Mouse (Mus musculus): ENCODE results near the gene Gm10577. TPM values are rescaled to one million over a fixed set of nuclear protein-coding genes. Genes with fewer than 3 reads are reported as not detected.

Gene Gm10577
- not detected in 2 replicates for polyA plus RNA-seq (2012; rRNA removed)

DNA sequence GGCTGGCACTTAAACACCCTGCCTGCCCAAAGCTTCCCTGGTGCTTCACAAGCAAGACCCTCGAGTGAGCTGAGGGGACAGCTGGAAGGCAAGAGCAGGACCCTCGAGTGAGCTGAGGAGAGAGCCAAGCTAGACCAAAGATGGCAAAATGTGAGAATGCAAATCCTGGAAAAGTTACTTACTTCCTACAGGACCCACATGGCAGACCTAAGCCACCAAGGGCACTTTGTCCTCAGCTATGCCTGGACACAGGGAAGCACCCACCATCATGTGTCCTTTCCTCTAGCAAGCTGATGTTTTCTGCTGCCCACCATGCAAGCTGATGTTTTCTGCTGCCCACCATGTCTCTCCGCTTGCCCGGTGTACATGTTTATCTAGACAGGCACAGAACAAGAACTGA, at the start of gene Gm10577:
Gene Gm10577, minus strand, starts transcription at position 101 of the 400 bp plus-strand sequence.
- 70% methylated on average over 4 of the region's 4 CpGs for WGBS
- DNase-seq (ENCODE audit: low read depth, low spot score), result no peak

- WGBS, result 2% methylated on average over 55 of the region's 55 CpGs
- no peak for DNase-seq (ENCODE audit: low read depth, low spot score)
Measured at GRCm38 (mm10) chr4:101069154-101069971, 48.9 kb upstream of the Gm10577 start.

GRCm38 (mm10) chr4:101068786-101069153, 48.3 kb upstream of the Gm10577 start, which contains the start of gene Raver2:
Raver2 (plus strand) TSS chr4:101068983.
- 4% methylated on average over 48 of the region's 54 CpGs for WGBS
- no peak for DNase-seq (ENCODE audit: low read depth, low spot score)

GRCm38 (mm10) chr4:101066401-101066800, 45.9 kb upstream of the Gm10577 start:
- WGBS, result 52% methylated on average over 5 of the region's 5 CpGs

DNA sequence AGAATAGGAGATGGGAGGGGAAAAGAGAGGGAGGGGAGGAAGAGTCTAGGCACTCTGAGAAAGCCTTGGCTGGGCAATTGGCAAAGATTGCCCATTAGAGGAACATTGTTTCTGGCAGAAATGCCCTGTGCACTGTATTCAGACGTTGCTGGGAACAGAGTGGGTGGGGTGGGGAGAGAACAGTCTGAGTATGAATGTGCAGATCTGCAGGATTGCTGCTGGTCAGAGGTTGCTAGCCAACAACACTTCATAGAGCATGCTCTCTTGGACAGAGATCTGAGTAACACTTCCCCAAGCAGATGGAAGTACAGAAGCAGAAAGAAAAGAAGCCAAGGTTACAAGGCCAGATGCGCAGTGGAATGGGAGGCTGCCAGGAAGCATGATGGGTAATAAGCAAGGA, 41.6 kb upstream of the Gm10577 start:
- DNase-seq (ENCODE audit: low read depth, low spot score), result no peak
- WGBS, result 44% methylated on average over 2 of the region's 2 CpGs

More at GRCm38 (mm10) chr4:101066401-101066800, 45.9 kb upstream of the Gm10577 start:
- no peak for DNase-seq (ENCODE audit: low read depth, low spot score)

DNA sequence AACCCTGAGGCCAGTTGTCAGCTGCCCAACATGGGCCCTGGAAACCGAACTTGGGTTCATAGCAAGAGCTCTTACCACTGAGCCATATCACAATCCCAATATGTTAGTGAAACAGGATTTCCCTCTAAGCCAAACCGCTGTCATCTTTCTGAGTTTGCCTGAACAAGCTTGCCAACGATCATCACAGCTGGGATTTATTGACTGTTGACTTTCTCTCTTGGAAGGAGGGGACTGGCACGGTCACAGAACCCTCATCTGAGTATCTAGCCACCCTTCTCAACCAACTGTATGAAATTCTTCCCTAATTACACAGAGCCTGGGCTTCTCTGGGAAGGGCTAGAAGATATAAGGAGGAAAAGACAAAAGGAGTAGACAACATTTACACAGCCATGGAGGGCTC, 26.1 kb upstream of the Gm10577 start:
- DNase-seq (ENCODE audit: low read depth, low spot score), result no peak
- 30% methylated on average over 4 of the region's 4 CpGs for WGBS

DNA sequence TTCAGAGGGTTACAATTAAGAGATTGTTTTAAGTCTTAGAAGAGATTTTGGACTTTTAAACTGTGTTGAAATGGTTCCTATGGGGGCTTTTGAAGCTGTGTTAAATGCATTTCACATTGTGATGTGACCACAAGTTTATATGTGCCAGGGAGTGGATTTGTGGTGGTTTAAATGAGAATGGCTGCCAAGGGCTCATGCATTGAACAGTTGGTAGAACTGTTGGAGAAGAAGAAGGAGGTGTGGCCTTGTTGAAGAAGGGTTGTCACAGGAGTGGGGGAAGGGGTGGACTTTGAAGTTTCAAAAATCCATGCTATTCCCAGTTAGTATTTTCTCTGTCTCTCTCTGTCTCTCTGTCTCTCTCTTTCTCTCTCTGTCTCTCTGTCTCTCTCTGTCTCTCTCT, 23.7 kb upstream of the Gm10577 start:
- DNase-seq (ENCODE audit: low read depth, low spot score), result no peak

DNA sequence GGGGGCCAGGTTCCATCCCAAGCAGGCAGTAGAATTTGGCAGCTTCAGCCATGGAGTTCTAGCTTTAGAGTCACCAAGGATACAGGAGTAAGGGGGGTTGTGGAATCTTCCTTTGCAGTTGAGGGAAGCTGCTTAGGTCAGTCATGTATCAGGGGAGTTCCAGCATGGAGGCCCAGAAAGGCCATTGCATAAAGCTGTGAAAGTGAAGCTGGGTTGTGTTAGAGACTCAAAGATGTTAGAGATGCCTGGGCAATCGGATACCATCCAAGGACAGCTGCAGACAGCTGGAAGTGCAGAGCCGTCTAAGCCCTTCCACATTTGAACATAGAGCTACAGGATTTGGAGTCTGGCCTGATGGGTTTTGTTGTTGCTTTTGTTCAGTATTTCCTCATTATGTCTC, 23.2 kb upstream of the Gm10577 start:
- 65% methylated on average over 2 of the region's 2 CpGs for WGBS
- DNase-seq (ENCODE audit: low read depth, low spot score), result no peak

GRCm38 (mm10) chr4:101037156-101037555, 16.7 kb upstream of the Gm10577 start:
- DNase-seq (ENCODE audit: low read depth, low spot score), result no peak
- WGBS, result 79% methylated on average over 7 of the region's 7 CpGs

GRCm38 (mm10) chr4:101035131-101035530, 14.6 kb upstream of the Gm10577 start:
- DNase-seq (ENCODE audit: low read depth, low spot score), result no peak
- 60% methylated on average over 5 of the region's 5 CpGs for WGBS

GRCm38 (mm10) chr4:101033047-101033446, 12.6 kb upstream of the Gm10577 start:
- 57% methylated on average over 3 of the region's 3 CpGs for WGBS
- DNase-seq (ENCODE audit: low read depth, low spot score), result no peak

- DNase-seq (ENCODE audit: low read depth, low spot score), result no peak
- WGBS, result 87% methylated on average over 9 of the region's 9 CpGs
Measured at GRCm38 (mm10) chr4:101027852-101028411, 7.4 kb upstream of the Gm10577 start.

GRCm38 (mm10) chr4:101026995-101027394, 6.5 kb upstream of the Gm10577 start:
- DNase-seq (ENCODE audit: low read depth, low spot score), result no peak
- 42% methylated on average over 2 of the region's 2 CpGs for WGBS

GRCm38 (mm10) chr4:101026566-101026965, 6.1 kb upstream of the Gm10577 start:
- no peak for DNase-seq (ENCODE audit: low read depth, low spot score)
- WGBS, result 65% methylated on average over 5 of the region's 5 CpGs

GRCm38 (mm10) chr4:101017806-101018205, 2.7 kb downstream of the Gm10577 start:
- WGBS, result 82% methylated on average over 4 of the region's 4 CpGs
- DNase-seq (ENCODE audit: low read depth, low spot score), result no peak

DNA sequence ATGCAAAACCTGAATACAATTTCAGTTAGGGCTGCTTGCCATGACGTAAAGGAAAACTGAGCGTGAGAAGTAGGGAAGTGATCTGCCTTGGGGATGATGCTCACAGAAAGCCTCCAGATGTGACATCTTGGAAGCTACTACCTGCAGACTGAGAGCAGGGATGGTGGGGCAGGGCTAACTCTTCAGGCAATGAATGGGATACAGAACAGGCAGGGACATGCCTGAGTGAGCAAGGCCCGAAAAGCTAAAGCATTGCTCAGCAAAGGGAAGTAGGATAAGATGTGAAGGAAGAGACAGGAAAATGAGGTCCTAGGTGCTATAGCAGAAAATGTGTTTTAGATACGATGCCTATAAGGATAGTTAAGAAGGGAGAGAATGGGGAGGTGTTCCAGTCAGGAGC, 11.4 kb downstream of the Gm10577 start:
- WGBS, result 89% methylated on average over 4 of the region's 4 CpGs
- no peak for DNase-seq (ENCODE audit: low read depth, low spot score)

GRCm38 (mm10) chr4:101008362-101008769, 12.1 kb downstream of the Gm10577 start:
- WGBS, result 86% methylated on average over 5 of the region's 5 CpGs
- DNase-seq (ENCODE audit: low read depth, low spot score), result no peak

- no peak for DNase-seq (ENCODE audit: low read depth, low spot score)
- 93% methylated on average over 16 of the region's 16 CpGs for WGBS
Measured at GRCm38 (mm10) chr4:101002961-101003360, 17.5 kb downstream of the Gm10577 start.

GRCm38 (mm10) chr4:101001073-101001472, 19.4 kb downstream of the Gm10577 start:
- 88% methylated on average over 6 of the region's 6 CpGs for WGBS

GRCm38 (mm10) chr4:101000622-101001021, 19.9 kb downstream of the Gm10577 start:
- DNase-seq (ENCODE audit: low read depth, low spot score), result no peak
- WGBS, result 90% methylated on average over 3 of the region's 3 CpGs

More at GRCm38 (mm10) chr4:101001073-101001472, 19.4 kb downstream of the Gm10577 start:
- no peak for DNase-seq (ENCODE audit: low read depth, low spot score)

GRCm38 (mm10) chr4:100998906-100999305, 21.6 kb downstream of the Gm10577 start:
- no peak for DNase-seq (ENCODE audit: low read depth, low spot score)
- 89% methylated on average over 8 of the region's 8 CpGs for WGBS

Data from large intestine, adult 2 months (tissue).